Mouse (Mus musculus) kidney, postnatal 25 days (tissue): ENCODE measurements at regions not wholly inside any gene's neighbourhood (a gene's known extent, or its start where the extent isn't known, plus 50 kb on each side); places are given as distances from the start of the nearest gene placed in this dataset.

Source experiments
- DNase-seq, 2 experiments: peaks; one replicate each; pipeline ENCODE4 v3.0.0; 2021; ENCODE audit warnings: mixed read lengths in 2 of 2

GRCm38 (mm10) chr9:63038031-63038430, 50.3 kb upstream of the Pias1 start:
- DNase-seq: no peak
